Mouse (Mus musculus) liver, embryonic 14.5 days (tissue): ENCODE measurements around the gene Rph3al. TPM values are rescaled to one million over a fixed set of nuclear protein-coding genes. Genes with fewer than 3 reads are reported as not detected.

ENCODE experiments used
- ATAC-seq: fragments of 200-750 bp; cut with Nextera tagmentation; 2 replicates; pipeline ENCODE4 v1.8.0; 2017; ENCODE audit warnings: moderate number of reproducible peaks, mild to moderate bottlenecking, moderate library complexity; ENCODE audit not compliant: insufficient read depth
- DNase-seq, 3 experiments: peaks; one replicate each; pipeline ENCODE4 v3.0.0-alpha.2; 2012 to 2013; ENCODE audit warnings: low read depth in 3 of 3, low spot score in 3 of 3
- H3K27ac ChIP-seq: fragments of 300-500 bp; sonication (generic); 2 replicates; pipeline ENCODE4 v1.5.1; 2014; ENCODE audit warnings: moderate library complexity, mild to moderate bottlenecking, control low read depth, inconsistent platforms
- H3K27me3 ChIP-seq: fragments of 300-500 bp; sonication (generic); 2 replicates; pipeline ENCODE4 v1.6.1; 2014; ENCODE audit warnings: mild to moderate bottlenecking, low read length, moderate library complexity; ENCODE audit not compliant: control insufficient read depth, insufficient read depth
- H3K36me3 ChIP-seq: fragments of 300-500 bp; sonication (generic); replicated peaks from 2 replicates; pipeline ENCODE4 v1.6.1; 2014; ENCODE audit warnings: low read depth; ENCODE audit not compliant: control insufficient read depth, insufficient read depth
- H3K4me1 ChIP-seq, 2 experiments: fragments of 200-500 bp in 1 of 2; fragments of 300-500 bp in 1 of 2; sonication (generic) in 1 of 2; replicated peaks; 2 replicates each; pipeline ENCODE4 v1.6.1; 2012 to 2014; ENCODE audit warnings: antibody characterized with exemption in 1 of 2, inconsistent platforms in 1 of 2, low read length in 1 of 2; ENCODE audit not compliant: control insufficient read depth in 2 of 2, insufficient read depth in 2 of 2
- H3K4me2 ChIP-seq: fragments of 300-500 bp; sonication (generic); 2 replicates; pipeline ENCODE4 v1.6.1; 2014; ENCODE audit warnings: low read depth, mild to moderate bottlenecking, control low read depth, moderate library complexity
- H3K4me3 ChIP-seq, 2 experiments: fragments of 200-500 bp in 1 of 2; fragments of 300-500 bp in 1 of 2; sonication (generic) in 1 of 2; 2 replicates each; pipeline ENCODE4 v1.5.1; 2012 to 2014; ENCODE audit warnings: low read depth in 2 of 2, low read length in 2 of 2, mild to moderate bottlenecking in 2 of 2, control low read depth in 1 of 2, inconsistent platforms in 1 of 2, moderate library complexity in 1 of 2; ENCODE audit not compliant: insufficient read depth in 1 of 2
- H3K9ac ChIP-seq: fragments of 300-500 bp; sonication (generic); replicated peaks from 2 replicates; pipeline ENCODE4 v1.6.1; 2014; ENCODE audit warnings: mild to moderate bottlenecking, control low read depth, moderate library complexity
- H3K9me3 ChIP-seq: fragments of 300-500 bp; sonication (generic); 2 replicates; pipeline ENCODE4 v1.6.1; 2016; ENCODE audit warnings: low read length, mixed read lengths; ENCODE audit not compliant: control insufficient read depth
- CTCF ChIP-seq: IDR thresholded peaks from 2 replicates; pipeline ENCODE4 v1.5.1; 2016; ENCODE audit warnings: antibody characterized with exemption, low read depth, control low read depth
- EP300 ChIP-seq: IDR thresholded peaks from 2 replicates; pipeline ENCODE4 v1.6.1; 2016; ENCODE audit warnings: antibody characterized with exemption, low read depth
- WGBS: fragments of 180-500 bp; shearing (Covaris S2); extraction: QIAGEN DNeasy Blood & Tissue Kit; methylation state at CpG from one replicate; pipeline ENCODE4 v1.1.7; 2014; ENCODE audit not compliant: insufficient replicate concordance; 5-methylcytosine and 5-hydroxymethylcytosine counted together
- polyA plus RNA-seq, 2 experiments: library from polyadenylated mRNA; depleted of rRNA in 1 of 2; stranded (reverse) in 1 of 2; unstranded in 1 of 2; fragments of >200 nt; fragmentation: Nextera tagmentation in 1 of 2; extraction: Ambion mirVana in 1 of 2; gene quantifications; 2 replicates each; pipeline versions ENCODE4 v1.2.1 to v1.2.3; 2012 to 2014

Rph3al gene
- polyA plus RNA-seq, 2 experiments: 0.25 to 0.29 TPM

DNA sequence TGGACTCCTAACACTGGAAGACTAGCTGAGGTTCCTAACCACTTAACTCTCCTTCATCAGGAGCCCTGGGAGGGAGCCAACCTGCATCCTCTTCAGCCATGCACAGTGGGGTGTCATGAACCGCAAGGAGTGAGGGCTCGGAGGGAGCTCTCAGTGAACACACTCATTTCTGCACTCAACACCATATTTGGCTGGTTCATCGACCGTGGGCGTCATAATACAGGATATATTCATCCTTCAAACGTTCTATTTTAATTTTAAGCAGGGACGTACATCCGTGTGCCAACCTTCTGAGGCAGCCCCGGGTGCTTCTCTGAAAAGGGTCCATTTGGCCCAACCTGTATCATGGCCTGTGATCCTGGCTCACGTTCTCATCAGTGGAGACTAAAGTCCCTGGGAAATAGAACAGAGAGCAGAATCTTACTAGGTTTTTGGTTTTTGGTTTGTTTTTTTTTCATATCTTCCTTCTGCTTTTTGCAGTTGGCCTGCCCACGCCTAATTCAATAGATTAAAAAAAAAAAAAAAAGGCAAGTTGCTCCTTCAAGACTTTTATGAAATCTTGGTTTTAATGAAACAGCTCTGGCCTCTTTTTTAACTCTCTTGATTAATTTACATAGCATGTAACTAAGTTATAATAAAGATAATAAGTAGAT lies 102.5 kb downstream of the Rph3al start:
- 62% methylated on average over 11 of the region's 11 CpGs for WGBS
- Histone ChIP-seq H3K4me3 (no peak overlapping the region), H3K36me3 (no peaks in the 10 kb centered on the region), H3K4me2 (no peak overlapping the region), H3K9ac (no peak overlapping the region), H3K4me1 (no peaks in the 10 kb centered on the region), H3K9me3 (no peaks in the 10 kb centered on the region), H3K27ac (no peak overlapping the region), H3K27me3 (no peaks in the 10 kb centered on the region)
- TF ChIP-seq EP300 (no peak), CTCF (no peak)
- no peak for DNase-seq
- ATAC-seq: no peak

DNA sequence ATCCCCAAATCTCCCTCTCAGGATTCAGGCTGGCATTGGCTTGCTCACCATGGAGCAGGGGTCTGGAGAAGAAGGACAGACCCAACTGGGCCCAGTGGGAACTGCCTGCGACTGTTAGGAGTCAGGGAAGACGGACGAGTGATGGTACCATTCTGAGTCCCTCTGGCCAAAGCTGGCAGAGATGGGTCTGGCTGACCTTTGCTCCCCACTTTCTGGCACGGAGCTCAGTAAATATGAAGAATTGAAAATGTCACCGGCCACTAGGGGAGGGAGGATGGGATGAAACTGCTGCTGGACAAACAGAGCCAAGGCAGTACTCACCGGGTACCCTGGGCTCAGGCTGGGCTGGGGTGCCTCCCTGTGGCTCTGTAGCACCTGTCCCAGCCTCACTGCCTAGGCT lies 105.1 kb downstream of the Rph3al start:
- Histone ChIP-seq H3K4me2 (no peak overlapping the region), H3K4me3 (no peak overlapping the region), H3K9me3 (no peaks in the 10 kb centered on the region), H3K9ac (no peak overlapping the region), H3K4me1 (no peaks in the 10 kb centered on the region), H3K27me3 (no peaks in the 10 kb centered on the region), H3K36me3 (no peaks in the 10 kb centered on the region), H3K27ac (no peak overlapping the region)
- WGBS: 63% methylated on average over 6 of the region's 6 CpGs
- DNase-seq (no peak), ATAC-seq (no peak)
- no peak for TF ChIP-seq CTCF
- no peak for TF ChIP-seq EP300

DNA sequence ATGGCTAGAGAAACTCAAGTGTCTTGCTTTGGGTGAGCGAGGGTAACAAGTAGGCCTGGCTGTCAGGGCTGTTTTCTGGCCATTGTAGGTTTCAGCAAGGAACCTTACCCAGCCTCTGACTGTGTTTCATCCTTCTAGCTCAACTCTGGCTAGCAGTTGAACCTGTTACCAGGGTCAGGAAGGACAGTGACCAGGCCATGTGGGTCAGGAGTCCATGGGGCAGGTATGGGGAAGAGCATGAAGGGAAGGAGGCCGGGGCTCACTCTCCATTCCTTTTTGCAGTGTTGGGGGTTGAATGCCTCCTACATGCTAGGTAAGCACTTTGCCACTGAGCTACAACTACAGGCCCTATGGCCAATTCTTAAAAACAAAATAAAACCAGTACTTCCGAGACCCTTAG lies 107.8 kb downstream of the Rph3al start:
- Histone ChIP-seq H3K4me3 (no peak overlapping the region), H3K4me1 (no peaks in the 10 kb centered on the region), H3K9me3 (no peaks in the 10 kb centered on the region), H3K27me3 (no peaks in the 10 kb centered on the region), H3K4me2 (no peak overlapping the region), H3K27ac (no peak overlapping the region), H3K9ac (no peak overlapping the region), H3K36me3 (no peaks in the 10 kb centered on the region)
- TF ChIP-seq EP300: no peak
- DNase-seq: no peak
- no peak for ATAC-seq
- 53% methylated on average over 3 of the region's 3 CpGs for WGBS

DNA sequence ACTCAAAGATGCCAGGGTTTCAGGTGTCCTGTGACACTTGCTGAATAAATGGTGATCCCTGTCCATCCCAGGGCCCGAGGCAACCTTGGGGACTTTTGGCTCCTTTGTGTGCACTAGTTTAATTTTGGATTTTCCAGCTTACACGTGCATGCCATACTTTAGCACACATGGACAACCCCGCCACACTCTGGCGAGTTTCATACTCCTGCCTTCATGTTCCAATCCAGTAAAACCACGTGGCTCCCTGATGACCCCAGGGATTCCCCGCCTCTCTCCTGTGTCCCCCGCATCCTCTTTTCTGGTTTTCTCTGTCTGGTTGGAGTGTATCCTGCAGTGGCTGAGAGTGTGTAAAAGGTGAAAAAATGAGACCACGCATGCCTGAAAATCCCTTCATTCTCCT lies 110.8 kb downstream of the Rph3al start:
- Histone ChIP-seq H3K27ac (no peak overlapping the region), H3K4me1 (no peaks in the 10 kb centered on the region), H3K4me3 (no peak overlapping the region), H3K36me3 (no peaks in the 10 kb centered on the region), H3K27me3 (no peaks in the 10 kb centered on the region), H3K9ac (no peak overlapping the region), H3K4me2 (no peak overlapping the region), H3K9me3 (no peaks in the 10 kb centered on the region)
- ATAC-seq (no peak), DNase-seq (no peak)
- WGBS: 59% methylated on average over 8 of the region's 8 CpGs
- TF ChIP-seq CTCF (no peak), EP300 (no peak)

DNA sequence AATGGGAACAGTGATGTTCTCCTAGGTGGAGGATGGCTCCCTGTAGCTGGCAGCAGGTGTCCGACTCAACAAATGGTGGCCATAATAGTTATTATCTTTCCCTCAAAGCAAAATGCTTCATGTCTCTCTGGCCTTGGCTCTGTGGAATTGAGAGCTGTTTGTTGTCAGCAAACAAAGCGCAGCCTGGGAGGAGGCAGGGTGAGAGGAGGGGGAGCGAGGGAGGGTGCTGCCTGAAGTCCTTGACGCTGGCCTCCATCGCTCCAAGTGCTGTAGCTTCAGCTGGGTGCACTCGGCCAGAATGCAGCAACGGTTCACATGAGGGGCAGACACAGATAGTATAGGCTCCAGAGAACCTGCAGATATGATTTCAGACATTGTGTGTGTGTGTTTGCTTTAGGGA lies 114.7 kb downstream of the Rph3al start:
- 43% methylated on average over 7 of the region's 7 CpGs for WGBS
- no peak overlapping the region for H3K4me3 ChIP-seq
- no peaks in the 10 kb centered on the region for H3K36me3 ChIP-seq
- no peak overlapping the region for H3K27ac ChIP-seq
- no peak for ATAC-seq
- no peak overlapping the region for H3K9ac ChIP-seq
- no peak for TF ChIP-seq EP300
- no peak for TF ChIP-seq CTCF
- DNase-seq: no peak
- H3K4me2 ChIP-seq: no peak overlapping the region
- H3K9me3 ChIP-seq: no peaks in the 10 kb centered on the region
- no peaks in the 10 kb centered on the region for H3K27me3 ChIP-seq
- H3K4me1 ChIP-seq: no peaks in the 10 kb centered on the region
